Mouse (Mus musculus): ENCODE data around the gene Gm15140.
"Not testable (repeated sequence)": the region's sequence is repeated elsewhere in the genome, so short reads cannot be mapped to it uniquely, and the experiment has no call there.

Gm15140 gene

DNA sequence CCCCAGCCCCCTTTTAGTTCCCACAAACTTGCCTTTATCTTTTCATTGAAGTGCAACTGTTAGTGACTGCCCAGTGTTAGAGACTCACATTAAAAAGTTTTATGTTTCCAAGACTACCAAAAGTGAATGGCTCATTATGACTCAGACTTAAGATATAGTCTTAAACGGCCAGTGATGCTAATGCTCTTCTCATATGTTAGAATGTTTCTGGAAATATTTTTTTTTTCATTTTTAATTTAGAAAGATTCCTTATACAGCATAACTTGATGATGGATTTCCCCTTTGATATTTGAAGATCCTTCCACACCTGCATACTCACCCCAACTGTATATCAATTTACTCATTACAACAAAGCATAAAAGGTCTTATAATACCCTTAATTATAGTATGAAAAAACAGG lies at the start of gene Gm15140:
Gene Gm15140, minus strand, starts transcription at position 101 of the 400 bp plus-strand sequence.
- TF ChIP-seq GATA4 (IDR thresholded peaks at IDR 0.05; ENCODE audit: insufficient replicate concordance, low read length), result not testable (repeated sequence)

Measured in liver, adult (tissue).